Mouse (Mus musculus) embryonic facial prominence, embryonic 12.5 days (tissue): ENCODE data around the gene Slc29a3. TPM values are rescaled to one million over a fixed set of nuclear protein-coding genes. Genes with fewer than 3 reads are reported as not detected.

ENCODE experiments used
- ATAC-seq: fragments of 200-750 bp; cut with Nextera tagmentation; 2 replicates; pipeline ENCODE4 v1.8.0; 2017; ENCODE audit not compliant: insufficient number of reproducible peaks, insufficient read depth, low FRiP score, low TSS enrichment
- H3K27ac ChIP-seq: fragments of 300-500 bp; sonication (generic); 2 replicates; pipeline ENCODE4 v1.5.1; 2016; ENCODE audit warnings: mild to moderate bottlenecking
- H3K27me3 ChIP-seq: fragments of 300-500 bp; sonication (generic); 2 replicates; pipeline ENCODE4 v1.6.1; 2016; ENCODE audit warnings: mild to moderate bottlenecking, moderate library complexity
- H3K36me3 ChIP-seq: fragments of 300-500 bp; sonication (generic); 2 replicates; pipeline ENCODE4 v1.6.1; 2016; ENCODE audit warnings: mild to moderate bottlenecking
- H3K4me1 ChIP-seq: fragments of 300-500 bp; sonication (generic); 2 replicates; pipeline ENCODE4 v1.6.1; 2016
- H3K4me2 ChIP-seq: fragments of 300-500 bp; sonication (generic); replicated peaks from 2 replicates; pipeline ENCODE4 v1.6.1; 2016; ENCODE audit warnings: mild to moderate bottlenecking, moderate library complexity
- H3K4me3 ChIP-seq: fragments of 300-500 bp; sonication (generic); 2 replicates; pipeline ENCODE4 v1.5.1; 2016; ENCODE audit warnings: mild to moderate bottlenecking
- H3K9ac ChIP-seq: fragments of 300-500 bp; sonication (generic); 2 replicates; pipeline ENCODE4 v1.6.1; 2016; ENCODE audit warnings: mild to moderate bottlenecking, moderate library complexity
- H3K9me3 ChIP-seq: fragments of 300-500 bp; sonication (generic); 2 replicates; pipeline ENCODE4 v1.6.1; 2016; ENCODE audit warnings: mild to moderate bottlenecking, moderate library complexity
- WGBS: fragments of 180-500 bp; shearing (Covaris S2); methylation state at CpG from one replicate; pipeline ENCODE4 v1.1.7; 2016; 5-methylcytosine and 5-hydroxymethylcytosine counted together
- polyA plus RNA-seq: library from polyadenylated mRNA; unstranded; fragments of >200 nt; fragmentation: Nextera tagmentation; extraction: Ambion mirVana; gene quantifications from 2 replicates; pipeline ENCODE4 v1.2.1, GENCODE M21; 2016

The Slc29a3 gene
- polyA plus RNA-seq, 1 experiment from 2014 or later = 13.0 TPM

DNA sequence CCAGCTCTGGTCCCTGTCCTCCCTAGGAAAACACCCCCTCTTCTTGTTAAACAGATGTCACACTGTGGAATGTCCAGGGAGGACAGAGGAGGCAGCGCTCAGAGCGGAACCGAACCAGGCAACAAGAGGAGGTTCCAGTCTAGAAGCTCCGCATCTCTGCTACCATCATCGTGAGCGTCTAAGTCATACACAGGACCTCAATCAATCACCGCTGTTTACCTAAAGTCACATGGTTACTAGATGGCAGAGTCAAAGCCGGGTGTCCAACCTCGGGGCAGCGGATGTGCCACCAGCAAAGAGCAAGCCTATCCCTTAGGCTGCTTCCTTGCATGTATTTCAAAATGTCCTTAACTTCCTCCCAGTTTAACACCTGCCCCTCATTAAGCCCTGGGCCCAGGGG lies 39.8 kb upstream of the Slc29a3 start:
- Histone ChIP-seq H3K27me3 (0 out of 2 replicates have a peak, but pooled peaks cover 10% of the 10 kb centered on the region), H3K9me3 (no peaks in the 10 kb centered on the region), H3K4me2 (no peak overlapping the region), H3K27ac (no peak overlapping the region), H3K4me3 (no peak overlapping the region), H3K4me1 (peaks cover 31% of the 10 kb centered on the region), H3K36me3 (no peaks in the 10 kb centered on the region), H3K9ac (no peak overlapping the region)
- no peak for ATAC-seq
- WGBS = 45% methylated on average over 10 of the region's 10 CpGs

DNA sequence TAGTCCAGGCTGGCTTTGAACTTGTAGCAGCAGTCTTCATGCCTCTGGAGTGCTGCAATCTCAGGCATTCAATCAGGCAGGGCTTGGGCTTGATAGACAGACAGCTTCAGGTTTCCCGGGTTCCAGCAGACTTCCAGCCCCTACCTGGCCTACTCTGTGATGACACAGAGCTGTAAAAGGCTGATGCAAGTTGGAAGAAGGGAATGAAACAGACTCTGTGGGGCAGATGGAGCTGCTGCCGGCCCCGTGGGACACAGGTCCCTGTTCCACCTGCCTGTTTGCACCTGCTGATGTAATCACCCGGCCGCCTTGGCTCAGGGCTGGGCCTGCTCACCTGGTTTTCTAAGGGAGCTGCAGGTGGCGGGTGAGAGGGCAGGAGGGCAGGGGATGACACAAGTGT lies 38.3 kb upstream of the Slc29a3 start:
- WGBS = 72% methylated on average over 6 of the region's 6 CpGs
- Histone ChIP-seq H3K4me3 (no peak overlapping the region), H3K4me1 (peaks cover 25% of the 10 kb centered on the region), H3K9ac (no peak overlapping the region), H3K27me3 (0 out of 2 replicates have a peak, but pooled peaks cover 10% of the 10 kb centered on the region), H3K4me2 (no peak overlapping the region), H3K9me3 (no peaks in the 10 kb centered on the region), H3K27ac (no peak overlapping the region), H3K36me3 (no peaks in the 10 kb centered on the region)
- no peak for ATAC-seq

DNA sequence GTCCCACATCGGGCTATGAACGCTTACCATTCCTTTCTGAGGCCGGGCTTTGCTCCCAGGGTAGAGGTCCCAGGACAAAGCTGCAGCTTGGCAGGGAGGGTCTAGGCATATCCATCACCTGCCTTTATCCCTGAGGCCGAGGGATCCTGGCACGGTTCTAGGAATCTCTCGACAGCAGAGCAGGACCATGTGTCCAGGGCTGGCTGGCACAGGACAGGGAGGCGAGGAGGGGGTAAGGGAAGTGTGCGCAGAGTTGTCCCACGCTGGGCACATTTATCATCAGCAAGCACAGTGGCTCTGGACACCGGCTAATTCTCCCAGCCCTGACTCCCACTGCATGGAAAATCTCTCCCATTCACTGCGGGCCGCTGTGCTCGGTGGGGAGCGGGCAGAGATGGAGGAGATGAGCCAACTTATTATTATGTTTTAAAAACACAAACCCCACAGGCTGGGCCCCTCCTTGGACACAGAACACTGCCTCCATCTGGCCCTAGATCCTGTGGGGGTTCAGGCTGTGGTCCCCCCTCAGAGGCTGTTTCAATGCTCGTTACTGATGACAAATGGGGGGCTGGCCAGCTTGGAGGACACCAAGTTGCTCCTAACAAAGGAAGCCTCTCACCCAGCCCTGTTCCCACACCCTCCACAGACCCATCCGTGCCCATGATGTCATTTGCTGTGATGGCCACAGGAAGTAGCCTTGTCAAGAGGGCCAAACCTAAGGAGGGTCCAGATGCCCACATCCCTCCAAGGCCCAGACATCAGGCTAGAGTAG lies 34.9 kb upstream of the Slc29a3 start:
- no peak overlapping the region for H3K27ac ChIP-seq
- no peaks in the 10 kb centered on the region for H3K36me3 ChIP-seq
- no peak for ATAC-seq

DNA sequence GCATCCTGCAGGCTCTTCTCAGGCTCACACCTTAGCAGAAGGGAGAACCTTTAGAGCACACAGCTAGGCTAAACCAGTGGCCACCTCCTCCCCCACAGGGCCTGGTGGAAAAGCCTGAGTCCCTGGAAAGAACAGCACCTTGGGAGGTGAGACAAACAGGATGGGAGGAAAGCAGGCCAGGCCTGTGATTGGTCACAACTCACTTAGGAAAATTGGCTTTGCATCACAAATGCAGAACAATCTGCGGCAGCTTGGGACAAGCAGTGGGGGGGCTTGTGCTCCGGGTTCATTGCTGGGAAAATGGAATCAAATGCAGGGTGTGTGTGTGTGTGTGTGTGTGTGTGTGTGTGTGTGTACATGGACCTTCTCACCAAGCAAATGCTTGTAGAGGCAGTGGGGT lies 31.0 kb upstream of the Slc29a3 start:
- ATAC-seq = no peak
- no peak overlapping the region for H3K4me3 ChIP-seq
- H3K36me3 ChIP-seq = no peaks in the 10 kb centered on the region
- 25% methylated on average over 2 of the region's 2 CpGs for WGBS
- 0 out of 2 replicates have a peak, but pooled peaks cover 4% of the 10 kb centered on the region for H3K4me1 ChIP-seq
- no peak overlapping the region for H3K4me2 ChIP-seq
- H3K27ac ChIP-seq = no peak overlapping the region
- no peak overlapping the region for H3K9ac ChIP-seq
- H3K9me3 ChIP-seq = no peaks in the 10 kb centered on the region
- peaks cover 5% of the 10 kb centered on the region; the same call in 1 of the 2 replicates for H3K27me3 ChIP-seq

More for the DNA sequence above, 34.9 kb upstream of the Slc29a3 start:
- H3K4me3 ChIP-seq = no peak overlapping the region
- no peak overlapping the region for H3K4me2 ChIP-seq
- no peaks in the 10 kb centered on the region for H3K9me3 ChIP-seq
- H3K4me1 ChIP-seq = peaks cover 4% of the 10 kb centered on the region
- H3K27me3 ChIP-seq = 0 out of 2 replicates have a peak, but pooled peaks cover 4% of the 10 kb centered on the region
- 85% methylated on average over 16 of the region's 16 CpGs for WGBS
- H3K9ac ChIP-seq = no peak overlapping the region

DNA sequence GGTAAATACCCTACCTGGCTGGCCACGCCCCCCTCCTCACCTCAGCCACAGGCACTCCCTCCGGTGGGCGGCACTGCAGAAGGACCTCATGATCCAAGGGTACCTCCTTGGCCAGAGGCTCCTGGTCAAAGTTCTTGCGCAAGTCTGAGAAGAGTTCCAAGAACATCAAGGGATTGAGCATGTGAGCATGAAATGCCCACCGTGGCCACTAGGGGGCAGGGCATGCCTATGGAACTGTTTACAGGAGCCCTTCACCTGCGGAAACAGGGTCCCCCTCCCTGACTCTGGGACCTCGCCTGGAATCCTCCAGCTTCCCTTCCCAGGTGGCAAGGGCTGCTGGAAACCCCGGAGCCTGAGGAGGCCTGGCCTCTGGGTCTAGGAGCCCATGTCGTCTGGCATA lies 27.0 kb upstream of the Slc29a3 start:
- 0 out of 2 replicates have a peak, but pooled peaks cover 6% of the 10 kb centered on the region for H3K36me3 ChIP-seq
- 0 out of 2 replicates have a peak, but pooled peaks cover 4% of the 10 kb centered on the region for H3K4me1 ChIP-seq
- no peaks in the 10 kb centered on the region for H3K9me3 ChIP-seq
- H3K4me3 ChIP-seq = no peak overlapping the region
- H3K9ac ChIP-seq = no peak overlapping the region
- H3K27ac ChIP-seq = no peak overlapping the region
- H3K4me2 ChIP-seq = 0 out of 2 replicates have a peak overlapping the region, but pooled peaks have one; percentile 16
- ATAC-seq = no peak
- 10% methylated on average over 9 of the region's 9 CpGs for WGBS
- H3K27me3 ChIP-seq = peaks cover 5% of the 10 kb centered on the region; the same call in 1 of the 2 replicates

DNA sequence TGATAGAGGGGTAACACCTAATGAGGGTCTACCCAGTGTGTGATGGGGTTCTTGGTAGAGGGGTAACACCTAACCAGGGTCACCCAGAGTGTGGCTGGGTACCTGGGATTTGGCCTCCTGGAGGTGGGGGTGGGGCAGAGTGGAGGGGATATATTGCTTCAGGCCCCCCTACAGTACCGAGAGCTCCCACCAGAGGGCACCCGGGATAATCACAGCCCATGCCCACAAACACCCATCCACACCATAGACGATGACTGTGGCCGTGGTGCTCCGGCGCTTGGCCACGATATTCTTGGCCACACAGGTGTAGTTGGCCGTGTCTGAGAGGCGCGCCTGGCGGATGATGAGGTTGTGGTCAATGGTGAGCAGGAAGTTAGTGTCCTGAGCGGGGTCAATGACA lies 25.9 kb upstream of the Slc29a3 start:
- WGBS = 71% methylated on average over 12 of the region's 12 CpGs
- Histone ChIP-seq H3K9ac (no peak overlapping the region), H3K4me1 (0 out of 2 replicates have a peak, but pooled peaks cover 4% of the 10 kb centered on the region), H3K4me3 (no peak overlapping the region), H3K36me3 (peaks cover 17% of the 10 kb centered on the region; the same call in 1 of the 2 replicates), H3K27me3 (peaks cover 5% of the 10 kb centered on the region; the same call in 1 of the 2 replicates), H3K9me3 (no peaks in the 10 kb centered on the region), H3K27ac (no peak overlapping the region), H3K4me2 (no peak overlapping the region)
- no peak for ATAC-seq

DNA sequence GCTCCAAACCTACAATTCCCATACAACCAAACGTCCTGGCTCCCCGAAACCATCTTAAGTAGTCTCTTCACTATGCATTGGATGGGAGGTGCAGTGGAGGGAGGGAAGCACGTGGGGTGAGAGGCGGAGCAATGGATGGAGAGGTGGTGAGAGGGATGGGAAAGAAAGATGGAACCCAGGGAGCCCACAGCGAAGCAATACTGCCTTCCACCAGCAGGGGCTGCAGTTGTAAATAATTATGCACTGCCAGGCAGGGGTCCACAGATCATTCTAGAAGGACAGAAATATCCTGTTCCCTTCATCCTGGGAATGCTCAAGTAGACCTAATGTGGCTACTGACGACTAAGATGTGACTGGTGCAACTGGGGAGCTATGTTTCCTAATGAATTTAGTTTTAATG lies 22.9 kb upstream of the Slc29a3 start:
- Histone ChIP-seq H3K4me1 (peaks cover 4% of the 10 kb centered on the region; the same call in 1 of the 2 replicates), H3K4me3 (no peak overlapping the region), H3K27ac (no peak overlapping the region), H3K27me3 (peaks cover under 1% of the 10 kb centered on the region; the same call in 1 of the 2 replicates), H3K9me3 (no peaks in the 10 kb centered on the region), H3K36me3 (peaks cover 25% of the 10 kb centered on the region; the same call in 1 of the 2 replicates), H3K4me2 (no peak overlapping the region), H3K9ac (no peak overlapping the region)
- no peak for ATAC-seq
- WGBS = 81% methylated on average over 6 of the region's 6 CpGs

DNA sequence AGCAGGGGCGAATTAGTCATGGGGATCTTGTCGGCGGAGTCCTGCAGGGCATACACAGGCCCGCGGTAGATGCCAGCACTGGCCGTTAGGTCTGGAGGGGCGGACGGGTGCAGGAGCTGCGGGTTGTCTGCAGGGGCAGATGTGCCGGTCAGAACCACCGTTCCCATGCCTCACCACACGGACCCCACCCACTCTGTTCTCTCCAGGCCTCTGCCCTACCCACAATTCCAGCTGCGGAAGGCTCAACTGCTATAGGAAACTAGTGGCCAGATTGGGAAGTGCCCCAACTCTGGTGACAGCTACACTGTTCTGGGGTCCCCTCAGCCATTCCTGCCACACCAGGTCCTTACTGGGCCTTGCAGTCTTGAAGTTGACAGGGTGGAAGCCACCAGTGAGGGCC lies 22.0 kb upstream of the Slc29a3 start:
- Histone ChIP-seq H3K9ac (no peak overlapping the region), H3K27ac (no peak overlapping the region), H3K36me3 (peaks cover 25% of the 10 kb centered on the region; the same call in 1 of the 2 replicates), H3K4me1 (no peaks in the 10 kb centered on the region; the same call in 1 of the 2 replicates), H3K9me3 (no peaks in the 10 kb centered on the region), H3K4me2 (no peak overlapping the region), H3K27me3 (no peaks in the 10 kb centered on the region), H3K4me3 (no peak overlapping the region)
- ATAC-seq = no peak
- 95% methylated on average over 13 of the region's 13 CpGs for WGBS

DNA sequence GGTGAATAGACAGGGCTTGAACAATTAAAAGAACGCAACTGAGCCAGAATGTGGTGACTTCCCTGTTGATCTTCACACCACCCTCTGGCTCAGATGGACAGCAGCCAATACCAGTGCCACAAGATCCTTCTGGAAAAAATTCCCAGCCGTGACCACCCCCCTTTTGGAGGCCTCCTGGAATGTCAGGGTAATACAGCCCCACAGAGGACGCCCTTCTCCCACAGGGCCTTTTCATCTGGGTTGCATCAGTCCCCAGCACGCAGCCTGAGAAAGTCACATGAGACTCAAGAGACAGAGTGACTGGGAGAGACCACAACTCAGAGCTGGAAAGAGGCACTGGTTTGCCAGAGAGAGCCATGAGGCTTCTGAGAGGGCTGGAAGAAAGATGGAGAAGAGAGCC lies 18.3 kb upstream of the Slc29a3 start:
- no peak overlapping the region for H3K9ac ChIP-seq
- 64% methylated on average over 4 of the region's 4 CpGs for WGBS
- H3K4me2 ChIP-seq = no peak overlapping the region
- peaks cover 24% of the 10 kb centered on the region for H3K36me3 ChIP-seq
- H3K27me3 ChIP-seq = no peaks in the 10 kb centered on the region
- ATAC-seq = no peak
- H3K4me3 ChIP-seq = no peak overlapping the region
- H3K9me3 ChIP-seq = no peaks in the 10 kb centered on the region
- no peaks in the 10 kb centered on the region; the same call in 1 of the 2 replicates for H3K4me1 ChIP-seq
- 0 out of 2 replicates have a peak overlapping the region, but pooled peaks have one; percentile 23 for H3K27ac ChIP-seq

DNA sequence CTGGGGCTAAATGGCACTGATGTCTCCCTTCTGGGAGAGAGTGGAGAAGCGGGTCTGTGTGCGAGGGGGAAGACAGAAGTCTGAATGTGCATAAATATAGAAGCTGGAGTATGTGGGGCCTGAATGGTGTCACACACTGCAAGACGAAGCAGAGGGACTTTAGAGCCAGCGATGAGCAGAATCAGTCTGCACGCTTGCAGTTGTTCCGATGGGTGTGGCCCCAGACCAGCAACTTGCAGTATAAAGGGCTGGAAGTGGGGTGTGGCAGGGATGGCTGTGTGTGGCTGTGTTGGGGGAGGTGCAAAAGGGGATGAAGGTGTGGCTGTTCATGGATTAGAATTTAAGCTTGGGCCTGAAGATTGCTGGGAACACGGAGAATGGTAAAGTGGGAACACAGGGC lies 16.0 kb upstream of the Slc29a3 start:
- no peak overlapping the region for H3K27ac ChIP-seq
- H3K9me3 ChIP-seq = no peaks in the 10 kb centered on the region
- H3K9ac ChIP-seq = no peak overlapping the region
- WGBS = 80% methylated on average over 7 of the region's 7 CpGs
- no peak overlapping the region for H3K4me2 ChIP-seq
- H3K4me1 ChIP-seq = no peaks in the 10 kb centered on the region; the same call in 1 of the 2 replicates
- no peaks in the 10 kb centered on the region for H3K27me3 ChIP-seq
- no peak overlapping the region for H3K4me3 ChIP-seq
- H3K36me3 ChIP-seq = peaks cover 15% of the 10 kb centered on the region
- no peak for ATAC-seq

DNA sequence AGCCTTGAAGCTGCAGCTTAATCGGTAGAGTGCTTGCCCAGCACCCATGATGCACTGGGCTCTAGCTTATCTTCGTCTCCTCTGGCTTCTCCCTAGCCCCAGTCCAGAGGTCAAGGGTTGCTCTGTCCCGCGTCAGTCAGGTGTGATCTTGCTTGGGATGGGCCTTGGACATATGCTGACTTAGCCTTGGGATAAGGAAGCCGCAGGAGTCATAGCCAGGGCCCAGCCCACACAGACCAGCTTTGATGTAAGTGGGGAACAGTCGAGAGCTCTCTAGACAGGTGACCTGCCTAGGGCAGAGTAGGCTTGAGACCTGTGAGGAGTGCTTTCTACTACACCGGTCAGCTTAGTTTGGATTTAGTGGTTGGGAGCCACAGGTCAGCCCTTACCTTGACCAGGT lies 14.8 kb upstream of the Slc29a3 start:
- H3K27me3 ChIP-seq = no peaks in the 10 kb centered on the region
- H3K9ac ChIP-seq = no peak overlapping the region
- WGBS = 86% methylated on average over 7 of the region's 7 CpGs
- H3K4me1 ChIP-seq = no peaks in the 10 kb centered on the region; the same call in 1 of the 2 replicates
- no peak overlapping the region for H3K4me3 ChIP-seq
- no peaks in the 10 kb centered on the region for H3K9me3 ChIP-seq
- no peak overlapping the region for H3K27ac ChIP-seq
- no peak overlapping the region for H3K4me2 ChIP-seq
- H3K36me3 ChIP-seq = peaks cover 13% of the 10 kb centered on the region
- no peak for ATAC-seq

DNA sequence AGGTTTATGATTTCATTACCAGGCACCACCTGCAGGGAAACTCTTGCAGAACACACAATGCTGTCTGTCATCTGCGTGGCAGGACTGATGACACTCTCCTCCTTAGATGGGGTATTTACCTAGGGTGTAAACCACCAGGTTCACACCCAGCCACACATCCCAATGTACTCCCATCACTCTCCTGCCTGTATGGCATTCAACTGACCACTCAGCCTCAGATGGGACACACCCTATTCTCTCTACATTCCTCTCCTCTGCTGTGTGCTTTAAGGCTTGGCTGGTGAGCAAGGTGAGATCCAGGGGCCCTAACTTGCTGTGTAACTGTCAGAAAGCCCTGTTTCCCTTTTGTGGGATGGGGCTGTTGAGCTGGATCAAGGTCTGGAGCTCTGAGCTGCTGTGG lies 9.5 kb upstream of the Slc29a3 start:
- H3K4me2 ChIP-seq = no peak overlapping the region
- H3K27me3 ChIP-seq = no peaks in the 10 kb centered on the region
- WGBS = 81% methylated on average over 1 of the region's 1 CpGs
- ATAC-seq = no peak
- H3K27ac ChIP-seq = no peak overlapping the region
- H3K4me1 ChIP-seq = no peaks in the 10 kb centered on the region
- no peak overlapping the region for H3K9ac ChIP-seq
- H3K9me3 ChIP-seq = no peaks in the 10 kb centered on the region
- peaks cover 4% of the 10 kb centered on the region; the same call in 1 of the 2 replicates for H3K36me3 ChIP-seq
- no peak overlapping the region for H3K4me3 ChIP-seq
